Mouse (Mus musculus) gastrocnemius, adult 8-10 months (tissue): ENCODE results near the gene Spag6l. TPM values are rescaled to one million over a fixed set of nuclear protein-coding genes. Genes with fewer than 3 reads are reported as not detected.

ENCODE experiments used
- total RNA-seq, 4 experiments: library from RNA; stranded (reverse); gene quantifications; 2 replicates each; pipeline ENCODE4 v1.2.4; 2022

Gene Spag6l
- total RNA-seq, 4 experiments from 2014 or later = not detected

Other genes starting within 250 kb of the Spag6l start
- gene Fgd4, start 228.9 kb downstream of the Spag6l start, total RNA-seq = 10 to 100 TPM; 21.3 to 30.5 (median 24.0) TPM
- not detected for gene Olfr19, start 153.1 kb downstream of the Spag6l start, total RNA-seq
- not detected for gene Igll1, start 34.5 kb upstream of the Spag6l start, total RNA-seq
- 10 to 100 TPM; 17.9 to 21.8 (median 19.7) TPM for gene Top3b, start 41.3 kb upstream of the Spag6l start, total RNA-seq
- not detected for gene Vpreb1, start 41.4 kb upstream of the Spag6l start, total RNA-seq
- gene Ppm1f, start 67.0 kb upstream of the Spag6l start, total RNA-seq = 10 to 100 TPM; 10.6 to 15.8 (median 12.7) TPM
- gene Mapk1, start 153.9 kb upstream of the Spag6l start, total RNA-seq = 100 to 1,000 TPM in 1 of 4 experiments, 10 to 100 TPM in 3; 85.8 to 100 (median 93.0) TPM
- gene Ypel1, start 240.2 kb upstream of the Spag6l start, total RNA-seq = 1 to 10 TPM in 2 of 4 experiments, under 1 TPM in 2; 0.46 to 1.7 (median 0.99) TPM